Mouse (Mus musculus) left cerebral cortex, adult 11 months (tissue): ENCODE measurements around the gene Mcmbp.
"Not testable (repeated sequence)": the region's sequence is repeated elsewhere in the genome, so short reads cannot be mapped to it uniquely, and the experiment has no call there.

ENCODE experiments used
- DNase-seq: peaks from one replicate; pipeline ENCODE4 v3.0.0; 2022; ENCODE audit warnings: low spot score

Mcmbp gene

DNA sequence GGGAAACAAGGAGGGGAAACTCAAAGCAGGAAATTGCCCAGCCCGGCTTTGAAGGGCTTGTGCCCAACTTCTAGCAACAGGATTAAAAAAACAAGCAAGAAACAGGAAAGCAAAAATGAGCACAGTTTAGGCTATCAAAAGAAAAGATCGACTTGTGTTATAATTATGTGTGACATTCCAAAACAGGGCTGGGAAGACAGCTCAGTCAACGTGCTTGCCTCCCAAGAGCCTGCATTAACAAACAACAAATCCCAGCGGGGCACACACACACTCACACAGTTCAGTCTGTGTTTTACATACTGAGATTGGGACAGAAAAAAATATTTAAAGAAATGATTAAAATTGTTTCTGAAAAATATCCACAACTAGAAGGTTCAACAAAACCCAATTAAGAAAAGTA is 22.3 kb downstream of the Mcmbp start:
- no peak for DNase-seq

DNA sequence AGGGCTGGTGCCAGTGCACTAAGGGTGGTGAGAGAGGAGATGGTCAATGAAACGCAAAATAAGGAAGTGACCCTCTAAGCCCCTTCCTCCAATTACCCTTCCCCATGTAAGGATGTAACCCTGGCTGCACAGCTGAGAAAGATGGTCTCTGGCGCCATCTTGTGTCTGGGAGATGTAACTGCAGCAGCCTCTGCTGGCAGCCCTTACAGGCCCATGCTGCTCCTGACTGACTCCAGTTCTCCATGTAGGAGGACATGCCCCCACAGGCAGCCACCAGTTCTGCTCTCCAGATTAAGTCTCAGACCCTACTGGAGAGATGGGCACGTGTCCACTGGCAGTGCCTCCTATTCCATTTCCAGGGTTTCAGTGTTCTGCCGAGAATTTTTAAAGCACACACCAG is 34.6 kb downstream of the Mcmbp start:
- DNase-seq: peak; percentile 53

DNA sequence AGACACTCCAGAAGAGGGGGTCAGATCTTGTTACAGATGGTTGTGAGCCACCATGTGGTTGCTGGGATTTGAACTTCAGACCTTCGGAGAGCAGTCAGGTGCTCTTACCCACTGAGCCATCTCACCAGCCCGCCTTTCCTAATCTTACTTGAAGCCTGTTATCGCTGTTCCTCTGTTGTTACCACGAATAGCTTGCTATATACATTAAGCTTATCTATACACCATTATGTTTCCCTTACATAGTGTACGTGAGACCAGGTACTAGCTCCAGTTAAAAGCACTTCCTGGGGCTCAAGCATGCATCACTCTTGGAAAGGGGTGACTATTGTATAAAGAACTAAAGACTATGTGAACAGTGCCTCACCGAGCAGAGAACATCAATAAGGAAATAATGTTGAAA is 40.3 kb downstream of the Mcmbp start:
- not testable (repeated sequence) for DNase-seq

DNA sequence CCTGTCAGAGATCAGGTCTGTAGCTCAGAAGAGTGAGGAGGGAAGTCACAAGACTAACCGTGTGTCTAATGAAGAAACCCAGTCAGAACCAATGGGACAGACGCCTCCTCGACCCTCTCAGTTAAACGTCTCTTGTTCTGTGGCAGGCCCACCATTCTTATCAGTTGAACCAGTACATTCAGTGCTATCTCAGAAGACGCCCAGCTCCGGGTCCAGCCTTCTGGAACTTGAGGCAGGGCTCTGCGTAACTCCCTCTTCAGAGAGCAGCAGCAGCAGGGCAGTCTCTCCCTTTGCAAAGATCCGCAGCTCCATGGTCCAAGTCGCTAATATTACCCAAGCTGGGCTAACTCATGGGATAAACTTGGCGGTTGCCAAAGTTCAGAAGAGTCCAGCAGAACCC is 45.4 kb downstream of the Mcmbp start:
- no peak for DNase-seq

DNA sequence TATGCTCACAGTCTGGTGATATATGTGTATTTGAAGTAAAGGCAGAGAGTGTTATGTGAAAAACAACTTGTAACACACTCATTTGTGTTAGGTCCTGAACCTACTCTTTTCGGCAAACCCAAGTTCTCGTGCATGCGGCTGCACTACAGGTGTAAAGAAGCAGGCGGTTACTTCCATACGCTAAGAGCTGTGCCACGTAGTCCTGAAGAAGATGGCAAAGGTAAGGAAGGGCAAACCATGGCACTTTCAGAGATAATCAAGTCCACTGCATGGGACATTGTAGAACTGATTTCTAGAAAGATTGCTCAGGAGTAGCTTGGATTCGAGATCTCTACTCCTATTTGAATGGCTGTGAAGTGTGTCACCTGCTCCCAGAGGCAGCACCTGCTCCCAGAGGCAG is 48.1 kb downstream of the Mcmbp start:
- DNase-seq: no peak

DNA sequence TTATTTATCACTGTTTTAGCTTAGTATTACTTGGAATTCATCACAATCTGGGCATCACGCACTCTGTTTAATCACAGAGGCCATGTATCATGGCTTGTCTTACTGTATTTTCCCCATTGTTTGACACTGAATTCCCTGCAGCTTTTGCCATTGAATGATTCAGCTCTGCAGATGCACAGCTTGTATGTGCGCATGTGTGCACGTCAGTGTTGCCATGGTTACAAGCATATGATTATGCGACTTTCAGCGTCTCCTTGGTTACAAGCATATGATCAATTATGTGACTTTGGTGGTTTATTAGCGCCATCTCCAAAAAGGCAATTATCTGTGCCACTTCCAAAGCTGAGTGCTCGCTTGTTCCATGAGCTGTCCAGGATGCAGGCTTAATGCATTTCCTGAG is 49.5 kb downstream of the Mcmbp start:
- DNase-seq: peak; percentile 87

DNA sequence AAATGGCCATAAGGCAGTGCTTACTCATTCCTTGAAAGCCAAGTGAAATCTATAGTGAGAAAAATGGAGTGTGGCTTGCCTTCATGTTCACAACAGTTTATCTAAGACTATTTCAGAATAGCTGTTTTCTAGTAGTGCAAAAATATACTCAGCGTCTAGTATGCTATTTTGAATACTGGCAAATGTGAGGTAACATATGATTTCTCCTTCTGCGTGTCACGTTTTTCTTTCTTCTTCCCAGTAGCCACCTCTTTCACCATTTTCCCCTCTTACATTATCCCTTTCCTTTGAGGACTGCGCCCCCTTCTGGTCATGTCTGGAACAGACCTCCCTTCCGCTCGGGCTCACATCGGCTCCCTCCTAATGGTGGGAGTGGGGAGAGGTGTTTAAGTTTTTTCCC is 50.2 kb downstream of the Mcmbp start:
- DNase-seq: peak; percentile 87

DNA sequence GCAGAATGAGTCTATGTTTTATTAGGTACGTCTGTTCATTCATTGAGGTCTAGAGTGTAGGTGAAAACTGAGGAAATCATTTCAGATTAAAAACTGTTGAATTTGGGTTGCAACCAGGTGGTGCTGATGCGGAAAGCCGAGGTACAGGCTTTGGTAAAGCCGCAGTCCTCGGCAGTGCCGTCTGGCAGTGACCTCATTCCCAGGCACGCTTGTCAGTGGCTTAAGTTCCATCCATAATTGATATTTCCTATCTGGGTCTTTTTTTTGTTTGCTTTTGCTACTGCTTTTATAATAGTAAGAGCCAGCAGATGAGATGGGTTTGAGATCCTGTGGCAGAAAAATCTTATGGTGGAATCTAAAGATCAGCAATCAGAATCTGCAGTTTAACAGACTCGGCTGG is 50.9 kb downstream of the Mcmbp start:
- no peak for DNase-seq

DNA sequence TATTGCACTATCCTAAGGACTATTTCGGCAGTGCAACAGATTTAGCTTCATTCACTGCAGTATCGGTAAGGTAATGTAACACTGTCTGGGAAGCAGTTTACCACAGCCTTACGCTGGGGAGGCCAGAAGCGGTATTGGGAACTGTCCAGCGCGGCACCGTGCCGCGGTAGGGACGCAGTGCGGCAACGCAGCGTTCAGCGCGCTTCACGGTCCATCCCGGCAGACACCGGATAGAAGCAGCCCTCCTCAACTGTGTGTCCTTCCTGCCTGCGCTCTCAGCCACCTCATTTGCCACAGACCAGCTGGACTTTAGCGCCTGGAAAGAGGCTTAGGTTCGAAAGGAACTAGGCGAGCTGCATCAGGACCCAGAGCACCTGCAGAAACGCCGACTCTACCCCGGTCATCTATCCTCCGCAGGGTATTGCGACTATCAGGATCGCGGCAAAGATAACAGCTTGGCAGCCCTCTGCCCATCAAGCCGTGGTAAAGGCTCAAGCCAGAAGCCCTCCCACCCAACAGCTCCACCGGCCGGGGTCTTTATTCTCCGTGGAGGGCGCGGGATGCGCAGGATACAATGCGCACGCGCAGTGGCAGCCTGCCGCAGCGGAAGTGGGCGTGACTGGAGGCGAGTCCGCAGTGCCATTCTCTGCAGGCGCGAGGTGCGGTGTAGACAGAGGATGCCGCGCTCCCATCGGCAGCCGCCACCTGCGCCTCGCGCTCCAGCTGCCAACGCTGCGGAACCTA is 52.3 kb downstream of the Mcmbp start:
- DNase-seq: peak; percentile 65

DNA sequence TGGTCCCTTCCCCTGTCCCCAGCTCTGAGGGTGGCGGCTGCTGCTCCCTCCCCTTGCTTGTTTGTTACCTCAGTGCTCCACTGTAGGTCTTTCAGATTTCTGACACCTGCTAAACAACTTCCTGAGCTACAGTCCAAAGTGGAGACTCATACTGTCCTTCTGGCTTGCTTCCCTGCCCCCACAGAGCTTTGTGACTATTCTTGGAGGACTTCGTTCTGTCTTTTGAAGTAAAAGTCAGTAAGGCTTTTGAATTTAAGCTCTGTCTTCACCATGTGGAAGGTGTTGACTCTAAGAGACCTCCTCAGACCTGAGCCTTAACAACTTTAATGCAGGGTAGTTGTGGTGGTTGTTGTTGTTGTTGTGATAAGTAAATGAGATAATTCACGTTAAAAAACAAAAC is 61.7 kb downstream of the Mcmbp start:
- DNase-seq: no peak

DNA sequence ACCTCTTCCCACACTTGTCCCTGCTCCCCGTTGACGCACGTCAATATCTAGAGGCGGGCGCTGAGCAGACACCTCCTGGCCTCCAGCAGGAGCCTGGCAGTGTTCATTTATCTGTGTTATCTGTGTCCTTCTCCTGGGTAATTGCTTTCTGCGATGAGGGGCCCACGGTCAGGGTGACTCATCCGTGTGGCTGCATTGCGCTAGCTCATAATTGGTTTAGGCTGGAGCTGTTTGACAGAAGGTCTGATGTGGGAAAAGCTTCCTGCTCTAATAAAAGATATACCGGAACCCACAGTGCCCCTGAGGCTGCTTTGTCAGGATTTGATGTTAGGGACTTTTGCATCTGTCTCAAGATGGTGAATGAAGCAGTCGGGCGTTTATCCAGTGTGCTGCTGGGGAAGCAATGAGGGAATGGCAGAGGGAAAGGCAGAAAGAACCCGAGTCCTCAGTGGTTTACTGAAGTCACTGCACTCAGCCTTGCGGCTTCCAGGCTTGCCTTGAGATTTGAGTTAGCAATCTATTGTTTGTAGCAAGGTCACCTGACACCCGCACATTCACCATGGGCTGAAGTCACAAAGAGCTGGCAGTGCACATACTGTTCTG is 67.8 kb downstream of the Mcmbp start:
- DNase-seq: peak; percentile 33

DNA sequence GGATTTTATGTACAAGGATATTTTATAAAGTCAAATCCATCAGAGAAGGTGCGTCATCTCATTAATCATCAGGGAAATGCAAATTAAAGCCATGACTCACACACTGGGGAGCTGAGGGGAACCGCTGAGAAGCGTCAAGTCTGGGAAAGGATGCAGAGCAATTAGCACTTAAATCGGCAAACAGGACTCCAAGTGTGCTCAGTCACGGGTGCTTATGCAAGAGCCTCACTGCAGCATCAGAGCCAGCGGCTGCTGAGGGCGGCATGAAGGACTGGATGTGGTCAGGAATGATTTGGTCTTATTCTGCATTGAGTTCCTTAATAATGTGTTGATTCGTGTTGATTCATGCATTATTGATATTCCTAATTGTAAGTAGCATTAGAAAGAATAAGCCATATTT is 68.3 kb downstream of the Mcmbp start:
- peak; percentile 80 for DNase-seq

DNA sequence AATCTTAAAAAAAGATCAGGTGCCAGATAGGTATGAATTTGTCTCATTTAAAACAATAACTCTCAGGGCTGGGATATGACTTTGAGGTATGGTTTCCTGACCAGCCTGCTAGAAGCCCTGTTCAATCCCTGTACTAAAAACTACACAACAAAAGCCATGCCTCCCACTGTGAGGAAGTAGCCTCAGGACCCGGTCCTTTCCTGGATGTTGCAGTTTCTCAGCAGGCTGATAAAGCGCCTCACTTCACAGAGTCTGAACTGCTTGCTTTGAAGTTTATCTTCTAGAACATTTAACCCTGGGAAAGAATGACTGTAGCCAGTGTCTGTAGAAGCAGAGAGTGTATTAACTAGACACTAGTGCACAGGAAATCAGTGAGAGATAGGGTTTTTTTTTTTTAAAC is 71.5 kb downstream of the Mcmbp start:
- DNase-seq: no peak

DNA sequence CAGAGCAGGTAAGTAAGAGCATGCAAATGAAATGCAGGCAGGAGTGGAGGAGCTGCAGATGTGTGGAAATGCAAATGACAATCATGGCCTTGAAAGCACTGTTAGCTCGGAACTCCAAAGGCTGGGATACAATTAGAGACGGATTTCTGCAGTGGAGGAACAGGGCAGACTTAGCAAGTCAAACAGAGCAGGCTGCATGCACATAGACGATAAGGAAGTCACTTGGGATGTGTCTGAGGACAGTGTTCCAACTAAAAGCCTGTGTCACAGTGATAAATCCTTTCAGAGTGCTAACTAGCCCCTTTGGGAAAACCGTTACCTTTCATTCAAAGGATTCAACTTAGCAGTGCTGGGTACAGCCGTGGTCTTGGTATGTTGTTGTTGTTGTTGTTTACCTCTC is 72.5 kb downstream of the Mcmbp start:
- DNase-seq: no peak

DNA sequence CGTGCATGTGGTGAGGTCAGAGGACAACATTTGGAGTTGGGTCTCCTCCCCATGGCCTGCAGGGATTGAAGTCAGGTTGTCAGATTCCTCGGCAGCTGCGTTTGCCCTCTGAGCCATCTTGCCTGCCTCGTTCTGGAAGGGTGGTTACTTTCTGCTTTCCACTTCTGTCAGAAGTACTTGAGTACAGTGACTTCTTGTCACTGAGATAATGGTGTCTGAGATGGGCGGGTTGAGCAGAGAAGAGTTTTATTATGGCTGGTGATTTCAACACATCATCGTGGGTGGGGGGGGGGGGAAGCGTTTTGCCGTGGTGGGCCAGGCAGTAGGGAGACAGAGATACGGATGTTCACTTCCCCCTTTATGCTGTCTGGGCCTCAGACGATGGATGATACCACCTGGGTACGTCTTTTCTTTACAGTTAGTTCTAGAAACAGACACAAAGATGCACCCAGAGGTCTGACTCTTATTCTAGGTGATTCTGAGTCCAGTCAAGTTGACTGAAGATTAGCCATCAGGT is 75.4 kb downstream of the Mcmbp start:
- DNase-seq: no peak

DNA sequence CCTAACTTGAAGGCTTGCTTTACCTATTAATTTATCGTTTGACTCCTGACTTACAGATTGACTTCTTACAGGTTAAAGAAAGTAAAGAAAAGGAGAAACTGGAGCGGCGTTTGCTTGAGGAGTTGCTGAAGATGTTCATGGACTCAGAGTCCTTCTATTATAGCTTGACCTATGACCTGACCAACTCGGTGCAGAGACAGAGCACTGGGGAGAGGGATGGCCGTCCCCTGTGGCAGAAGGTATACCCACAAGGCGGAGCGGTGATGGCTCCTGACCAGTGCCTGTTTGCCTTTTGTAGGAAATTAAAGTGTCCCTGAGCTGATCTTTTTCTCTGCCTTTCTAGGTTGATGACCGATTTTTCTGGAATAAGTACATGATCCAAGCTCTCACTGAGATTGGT is 76.4 kb downstream of the Mcmbp start:
- DNase-seq: no peak

DNA sequence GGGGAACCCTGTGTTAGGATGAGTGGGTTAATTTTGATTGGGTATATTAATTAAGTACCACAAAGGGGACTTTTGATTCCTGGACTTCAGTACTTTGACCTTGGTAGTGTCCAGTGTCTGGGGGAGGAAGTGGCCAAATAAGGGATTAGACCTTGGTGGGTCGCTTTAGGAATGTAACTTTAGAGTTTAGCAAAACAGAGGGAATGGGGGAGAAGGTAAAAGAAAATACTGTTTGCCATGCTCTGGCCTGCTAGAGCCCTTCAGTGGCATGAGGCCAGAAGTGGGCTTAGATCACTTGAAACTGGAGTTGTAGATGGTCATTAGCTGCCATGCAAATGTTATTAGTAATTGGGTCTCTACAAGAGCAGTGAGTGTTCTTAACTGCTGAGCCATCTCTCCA is 83.3 kb downstream of the Mcmbp start:
- DNase-seq: no peak
